Mouse (Mus musculus): Measurements from ENCODE around the gene Vps37d.
"Not testable (repeated sequence)": the region's sequence is repeated elsewhere in the genome, so short reads cannot be mapped to it uniquely, and the experiment has no call there.

Vps37d gene

DNA sequence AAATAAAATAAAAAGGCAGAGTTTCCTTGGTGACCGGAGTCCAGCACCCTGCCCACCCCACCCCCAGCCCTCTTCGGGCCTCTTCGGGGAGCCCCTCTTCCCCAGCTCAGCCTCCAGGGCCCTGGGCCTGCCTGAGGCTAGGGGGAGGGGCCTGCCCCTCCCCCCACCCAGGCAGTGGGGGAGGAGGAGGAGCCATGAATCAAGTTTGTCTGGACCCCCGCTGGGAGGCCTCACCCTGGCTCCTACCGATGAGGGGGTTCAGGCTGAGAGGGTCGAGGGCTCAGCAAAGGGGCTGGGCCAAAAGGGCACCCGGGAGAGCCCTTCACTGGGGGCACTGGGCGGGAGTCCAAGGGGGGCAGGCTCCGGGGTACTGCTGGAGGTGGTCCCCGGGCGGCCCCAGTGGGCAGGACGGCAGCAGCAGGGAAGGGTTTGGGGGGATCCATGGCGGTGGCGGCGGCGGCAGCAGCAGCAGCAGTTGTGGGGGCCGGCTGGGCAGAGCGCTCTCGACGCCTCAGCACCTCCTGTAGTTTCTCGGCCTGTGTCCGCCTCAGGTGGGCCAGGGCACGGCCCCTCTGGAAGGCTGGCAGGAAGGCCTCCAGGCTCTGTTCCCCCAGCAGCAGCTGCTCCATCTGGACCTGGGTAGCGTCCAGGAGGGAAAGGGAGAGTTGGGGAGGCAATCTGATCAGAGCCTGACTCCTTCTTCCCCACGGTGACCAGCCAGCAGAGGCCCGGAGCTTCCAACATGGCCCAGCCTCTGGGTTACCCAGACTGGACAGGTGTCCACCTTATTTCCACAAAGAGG, 4.5 kb downstream of the Vps37d start:
- DNase-seq: no peak

DNA sequence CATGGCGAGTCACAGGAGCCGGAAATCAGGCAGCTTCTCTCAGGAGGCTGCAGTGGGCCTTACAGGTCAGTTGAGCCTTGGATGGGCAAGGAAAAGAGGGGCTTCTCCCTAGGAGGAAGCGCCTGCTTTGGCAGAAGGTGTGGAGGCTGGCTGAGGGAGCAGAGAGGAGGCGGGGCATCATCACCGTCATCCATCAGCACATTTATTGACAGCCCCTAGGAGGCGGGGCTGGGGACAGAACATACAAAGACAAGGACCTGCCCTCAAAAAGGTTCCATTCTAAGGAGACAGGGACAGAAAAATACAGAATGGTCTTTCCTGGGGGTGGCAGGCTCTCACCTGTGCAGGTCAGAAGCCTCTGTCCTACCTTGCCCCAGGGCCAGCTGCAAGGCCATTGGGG, 5.3 kb downstream of the Vps37d start:
- no peak for DNase-seq

DNA sequence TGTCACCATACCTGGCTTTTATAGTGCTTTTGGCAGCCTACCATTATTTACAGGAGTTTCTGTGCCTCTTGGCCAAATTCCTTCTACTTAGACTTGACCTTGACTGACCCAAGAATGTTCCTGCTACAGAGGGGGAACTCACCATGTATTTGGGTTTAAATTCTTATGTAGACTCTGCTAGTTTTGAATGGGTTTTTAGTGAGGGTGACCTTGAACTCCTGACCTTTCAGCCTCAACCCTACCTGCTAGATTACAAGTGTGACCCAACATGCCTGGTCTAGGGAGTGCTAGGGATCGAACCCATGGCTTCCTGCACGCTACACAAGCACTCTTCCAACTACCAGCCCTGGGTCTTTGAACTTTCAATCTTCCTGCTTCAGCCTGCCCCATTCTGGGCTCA, 6.0 kb downstream of the Vps37d start:
- no peak for DNase-seq

DNA sequence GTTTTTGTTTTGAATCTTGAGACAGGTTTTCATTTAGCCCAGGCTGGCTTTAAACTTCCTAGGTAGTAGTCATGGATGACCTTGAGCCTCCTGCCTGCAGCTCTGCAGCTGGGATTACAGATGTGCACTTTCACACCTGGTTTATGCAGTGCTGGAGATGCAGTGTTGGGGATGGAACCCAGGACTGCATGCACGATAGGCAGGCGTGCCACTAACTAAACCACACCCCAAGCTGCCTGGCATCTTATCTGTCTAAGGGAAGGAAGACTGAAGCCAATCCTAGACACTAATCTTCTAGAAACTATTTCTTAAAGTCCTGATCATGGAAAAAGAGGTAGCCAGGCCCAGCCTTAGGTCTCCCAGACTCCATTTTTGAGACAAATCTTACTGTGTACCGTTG, 7.6 kb downstream of the Vps37d start:
- no peak for DNase-seq

DNA sequence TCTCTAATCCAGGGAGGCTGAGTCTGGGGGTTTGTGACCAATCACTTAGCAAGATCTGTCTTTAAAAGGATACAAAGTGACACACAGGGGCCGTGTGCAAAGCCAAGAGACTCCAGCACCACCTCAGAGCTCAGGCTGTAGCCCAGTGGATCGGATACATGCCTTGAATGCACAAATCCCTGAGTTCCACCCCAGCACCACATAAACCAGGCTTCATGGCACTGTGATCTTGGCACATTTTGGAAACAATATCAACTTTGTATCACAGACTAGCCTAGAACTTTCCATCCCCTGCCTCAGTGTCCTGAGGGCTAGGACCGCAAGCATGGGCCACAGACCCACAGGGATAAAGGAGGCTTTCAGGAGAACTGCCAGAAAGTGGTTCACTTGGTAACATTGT, 12.1 kb downstream of the Vps37d start:
- DNase-seq: no peak

DNA sequence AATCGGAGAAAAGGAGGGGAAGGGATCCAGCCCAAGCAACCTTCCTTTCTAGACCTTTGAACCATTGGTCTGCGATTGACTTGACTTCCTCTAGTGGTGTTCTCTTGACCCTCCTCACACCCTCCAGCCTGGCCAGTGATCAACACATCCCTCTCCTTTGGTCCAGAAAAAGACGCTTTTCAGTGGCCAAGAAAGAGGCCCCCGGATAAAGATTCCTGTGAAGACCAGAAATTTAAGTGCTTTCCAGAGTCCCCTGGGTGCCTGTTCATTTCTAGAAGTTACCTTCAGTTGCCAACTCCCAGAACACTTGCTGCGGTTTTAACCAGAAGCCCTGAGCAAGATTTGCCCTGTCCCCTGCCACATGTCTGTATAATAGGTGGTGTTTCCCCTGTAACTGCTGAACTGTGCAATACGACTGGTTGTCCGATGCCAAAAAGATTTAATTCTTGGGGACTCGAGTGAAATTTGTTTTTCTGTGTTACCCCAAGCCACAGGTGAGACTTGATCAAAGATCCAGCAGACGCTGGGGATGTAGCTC, 13.1 kb downstream of the Vps37d start, which contains the start of gene Bud23:
Gene Bud23 (minus strand): TSS at position 51 of the 538 bp plus-strand sequence.
- not testable (repeated sequence) for DNase-seq

DNA sequence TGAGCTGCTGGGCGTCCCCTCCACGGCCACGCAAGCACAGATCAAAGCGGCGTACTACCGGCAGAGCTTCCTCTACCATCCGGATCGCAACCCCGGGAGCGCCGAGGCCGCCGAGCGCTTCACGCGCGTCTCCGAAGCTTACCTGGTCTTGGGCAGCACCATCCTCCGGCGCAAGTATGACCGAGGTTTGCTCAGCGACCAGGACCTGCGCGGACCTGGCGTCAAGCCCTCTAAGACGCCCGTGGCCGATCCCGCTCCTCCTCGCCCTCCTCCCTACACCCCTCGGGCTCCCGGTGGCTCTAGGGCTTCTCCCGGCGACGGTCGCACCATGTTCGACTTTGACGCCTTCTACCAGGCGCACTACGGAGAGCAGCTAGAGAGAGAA, 13.7 kb downstream of the Vps37d start:
- DNase-seq: no peak

DNA sequence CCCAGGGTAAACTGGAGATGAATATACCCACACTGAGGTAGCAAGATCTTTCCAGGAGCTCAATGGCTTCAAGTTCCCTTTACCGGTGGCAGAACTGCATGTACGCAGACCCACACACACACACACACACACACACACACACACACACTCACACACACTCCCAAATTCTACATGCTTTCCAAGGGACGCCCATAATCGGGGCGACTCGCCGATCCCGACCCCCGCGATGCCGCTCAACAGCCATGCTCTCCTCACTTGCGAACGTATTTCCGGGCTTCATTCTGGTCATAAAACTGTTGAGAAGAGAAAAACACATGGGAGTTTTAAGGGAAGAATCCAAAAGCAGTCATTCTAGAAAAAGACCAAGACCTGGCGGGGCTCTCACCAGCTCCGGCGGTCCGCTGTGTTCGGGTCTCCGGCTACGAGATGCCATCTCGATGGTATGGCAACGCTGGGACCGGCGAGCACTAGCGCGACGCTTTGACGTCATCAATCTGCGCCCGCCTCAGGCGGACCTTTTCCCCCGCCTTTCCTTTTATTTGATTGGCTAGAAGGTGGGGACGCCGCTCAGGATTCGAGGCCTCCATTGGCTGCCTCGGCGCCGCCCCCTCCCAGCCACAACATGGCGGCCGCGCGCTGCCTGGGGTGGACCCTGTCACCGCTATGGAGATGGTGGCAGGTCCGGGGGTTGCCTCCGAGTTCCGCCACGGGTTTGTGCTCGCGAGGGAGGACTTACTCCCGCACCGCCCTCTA, 14.3 kb downstream of the Vps37d start, which contains the start of gene Dnajc30:
Gene Dnajc30 (plus strand): TSS at position 574 of the 753 bp plus-strand sequence.
- DNase-seq: peak; percentile 99

DNA sequence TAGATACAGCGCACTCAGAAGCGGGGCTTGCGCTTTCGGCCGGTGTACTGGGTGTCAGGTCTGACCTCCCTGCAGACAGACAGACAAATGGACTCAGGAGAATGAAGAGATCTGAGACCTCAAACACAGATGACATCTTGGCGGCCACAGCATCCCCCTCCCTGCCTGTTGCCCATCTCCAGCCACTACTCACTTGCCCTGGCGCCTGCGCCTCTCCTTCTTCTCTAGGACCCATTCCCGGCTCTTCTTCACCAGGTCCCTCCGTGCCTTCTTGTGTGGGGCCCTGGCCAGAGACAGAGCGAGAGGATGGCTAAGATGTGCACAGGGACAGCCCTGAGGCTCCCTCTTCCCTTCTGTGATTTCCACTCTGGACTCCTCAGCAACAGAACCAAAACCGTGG, 24.7 kb downstream of the Vps37d start:
- DNase-seq: no peak

DNA sequence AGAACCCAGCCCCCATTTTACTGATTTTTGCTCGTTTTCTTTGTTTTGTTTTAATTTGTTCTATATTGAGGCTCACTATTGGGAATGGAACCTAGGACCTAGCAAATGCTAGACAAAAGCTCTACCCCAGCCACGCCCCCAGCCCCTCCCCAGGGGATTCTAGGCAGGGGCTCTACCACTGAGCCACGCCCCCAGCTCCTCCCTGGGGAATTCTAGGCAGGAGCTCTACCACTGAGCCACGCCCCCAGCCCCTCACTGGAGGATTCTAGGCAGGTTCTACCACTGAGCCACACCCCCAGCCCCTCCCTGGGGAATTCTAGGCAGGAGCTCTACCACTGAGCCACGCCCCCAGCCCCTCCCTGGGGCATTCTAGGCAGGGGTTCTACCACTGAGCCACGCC, 28.8 kb downstream of the Vps37d start:
- not testable (repeated sequence) for DNase-seq

DNA sequence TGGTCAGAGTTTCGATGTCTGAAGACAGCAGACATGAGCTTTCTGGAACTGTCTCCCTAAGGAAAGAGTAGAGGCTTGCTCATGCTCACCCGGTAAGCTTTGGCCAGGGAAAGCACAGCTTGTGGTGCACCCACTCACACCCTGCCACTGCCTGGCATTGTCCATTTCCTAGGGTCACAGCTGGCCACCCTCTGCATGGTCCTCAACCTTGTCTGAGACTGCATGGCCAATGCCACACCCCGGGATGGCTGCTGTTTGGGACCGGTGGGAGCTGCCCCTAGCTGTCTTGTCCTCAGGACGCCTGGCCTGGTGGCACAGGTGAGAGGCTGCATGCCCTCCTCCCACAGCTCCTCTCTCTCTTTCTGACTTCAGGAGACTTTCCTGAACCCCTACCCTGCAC, 29.5 kb downstream of the Vps37d start:
- no peak for DNase-seq

DNA sequence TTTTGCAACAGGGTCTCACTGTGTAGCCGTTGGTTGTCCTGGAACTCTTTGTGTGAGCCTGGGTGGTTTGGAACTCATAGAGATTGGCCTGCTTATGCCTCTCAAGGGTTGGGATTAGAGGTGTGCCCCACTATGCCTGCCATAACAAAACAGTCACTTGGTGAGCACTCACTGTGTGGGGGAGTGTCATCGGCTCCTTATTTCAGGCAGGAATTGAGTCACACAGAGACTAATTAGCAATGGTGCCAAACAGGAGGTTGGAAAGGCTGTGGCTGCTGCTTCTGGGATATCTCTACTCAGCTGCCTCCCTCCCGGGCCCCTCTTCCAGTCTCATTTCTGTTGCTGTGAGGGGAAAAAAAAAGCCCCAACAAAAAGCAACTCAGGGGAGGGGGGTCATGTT, 33.5 kb downstream of the Vps37d start:
- no peak for DNase-seq

DNA sequence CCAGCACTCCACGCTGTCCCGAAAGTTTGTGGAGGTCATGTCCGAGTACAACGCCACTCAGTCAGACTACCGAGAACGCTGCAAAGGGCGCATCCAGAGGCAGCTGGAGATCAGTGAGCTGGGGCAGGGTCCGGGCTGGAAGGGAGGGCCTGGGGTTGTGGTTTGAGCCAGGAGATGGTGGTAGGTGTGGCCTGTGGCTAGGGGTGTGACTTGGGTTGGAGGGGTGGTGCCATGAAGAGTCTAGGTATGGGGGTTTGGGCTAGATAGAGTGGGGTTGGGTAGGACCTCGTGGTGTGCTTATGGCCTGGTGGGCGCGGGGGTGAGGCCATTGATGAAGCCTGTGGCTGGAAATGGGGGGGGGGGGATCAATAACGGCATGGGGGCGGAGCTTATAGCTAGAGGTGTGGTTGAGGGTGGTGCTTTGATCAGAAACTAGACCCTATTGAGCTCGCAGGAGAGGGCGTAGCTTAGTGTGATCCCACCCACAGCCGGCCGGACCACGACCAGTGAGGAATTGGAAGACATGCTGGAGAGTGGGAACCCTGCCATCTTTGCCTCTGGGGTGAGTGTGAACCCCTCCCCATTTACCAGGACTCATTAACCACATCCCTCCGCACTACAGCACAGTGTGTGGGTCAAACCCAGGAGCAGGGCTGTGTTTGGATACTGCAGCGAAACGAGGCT, 35.8 kb downstream of the Vps37d start:
- no peak for DNase-seq

DNA sequence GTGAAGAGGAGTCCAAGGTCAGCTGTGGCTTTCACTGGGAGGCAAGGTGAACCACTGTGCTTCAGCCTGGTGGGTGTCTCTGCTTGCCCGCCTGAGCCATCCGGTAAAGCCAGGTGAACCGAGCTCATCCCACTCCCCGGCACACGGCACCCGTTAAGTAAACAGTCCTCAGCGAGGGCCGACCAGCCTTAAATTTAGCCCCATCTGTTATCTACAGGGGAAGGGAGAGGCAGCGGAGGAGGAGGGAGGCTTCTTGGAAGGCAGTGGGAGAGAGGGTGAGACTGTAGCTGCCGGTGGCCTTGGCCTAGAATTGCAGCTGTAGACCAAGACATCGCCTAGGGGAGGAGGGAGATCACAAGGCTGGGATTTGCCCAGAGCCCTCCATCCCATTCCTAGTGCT, 37.3 kb downstream of the Vps37d start:
- DNase-seq: no peak

DNA sequence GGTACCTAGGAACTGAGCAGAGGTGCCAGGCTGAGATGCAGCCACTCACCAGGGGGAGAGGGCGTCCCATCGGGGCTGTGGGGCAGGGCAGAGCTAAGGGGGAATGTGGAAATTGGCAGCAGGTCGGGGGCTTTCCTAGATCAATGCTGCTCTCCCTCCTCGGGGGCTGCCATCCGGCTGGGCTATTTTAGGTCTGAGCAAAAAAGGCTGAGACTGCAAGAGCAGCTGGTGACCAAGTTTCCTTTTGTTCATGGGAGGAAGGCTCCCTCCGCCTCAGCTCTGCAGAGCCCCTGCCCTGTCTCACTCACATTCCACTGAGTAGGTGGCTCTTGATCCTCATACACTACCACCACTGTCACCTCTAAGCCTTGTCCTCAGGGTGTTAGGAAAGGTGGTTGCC, 38.0 kb downstream of the Vps37d start:
- DNase-seq: no peak

DNA sequence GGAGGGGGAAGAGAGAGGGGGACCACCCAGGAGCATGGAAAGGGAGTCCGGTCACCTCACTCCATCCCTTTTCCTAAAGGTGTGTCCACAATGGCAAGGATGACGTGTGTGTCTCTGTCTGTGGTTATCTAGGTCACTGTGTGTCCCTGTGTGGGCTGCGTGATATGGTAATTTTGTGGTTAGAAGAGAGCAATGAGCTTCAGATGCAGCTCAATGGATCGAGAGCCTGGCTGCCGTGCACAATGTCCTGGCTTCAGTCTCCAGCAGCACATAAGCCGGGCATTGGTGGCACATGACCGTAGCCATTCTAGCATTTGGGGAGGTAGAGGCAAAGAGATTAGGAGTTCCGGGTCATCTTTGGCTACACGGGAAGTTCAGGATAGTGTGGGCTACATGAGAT, 38.5 kb downstream of the Vps37d start:
- DNase-seq: no peak

DNA sequence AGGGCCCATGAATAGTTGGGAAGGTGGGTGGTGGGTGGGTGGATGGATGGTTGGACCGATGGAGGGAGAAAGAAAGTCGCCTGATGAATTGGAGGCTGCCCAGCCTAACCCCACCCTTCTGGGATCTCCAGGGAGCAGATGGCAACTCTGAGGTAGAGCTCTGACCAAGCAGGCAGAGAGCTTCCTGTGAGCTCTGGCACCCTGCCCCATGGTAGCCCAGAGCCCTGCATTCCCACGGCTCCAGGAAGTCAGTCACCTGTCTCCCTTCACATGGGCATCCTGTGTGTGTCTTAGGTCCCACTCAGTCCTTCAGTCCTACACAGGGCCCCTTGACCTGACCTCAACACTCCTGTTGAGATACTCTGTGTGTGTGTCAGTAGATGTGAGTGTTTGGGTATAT, 40.1 kb downstream of the Vps37d start:
- no peak for DNase-seq

DNA sequence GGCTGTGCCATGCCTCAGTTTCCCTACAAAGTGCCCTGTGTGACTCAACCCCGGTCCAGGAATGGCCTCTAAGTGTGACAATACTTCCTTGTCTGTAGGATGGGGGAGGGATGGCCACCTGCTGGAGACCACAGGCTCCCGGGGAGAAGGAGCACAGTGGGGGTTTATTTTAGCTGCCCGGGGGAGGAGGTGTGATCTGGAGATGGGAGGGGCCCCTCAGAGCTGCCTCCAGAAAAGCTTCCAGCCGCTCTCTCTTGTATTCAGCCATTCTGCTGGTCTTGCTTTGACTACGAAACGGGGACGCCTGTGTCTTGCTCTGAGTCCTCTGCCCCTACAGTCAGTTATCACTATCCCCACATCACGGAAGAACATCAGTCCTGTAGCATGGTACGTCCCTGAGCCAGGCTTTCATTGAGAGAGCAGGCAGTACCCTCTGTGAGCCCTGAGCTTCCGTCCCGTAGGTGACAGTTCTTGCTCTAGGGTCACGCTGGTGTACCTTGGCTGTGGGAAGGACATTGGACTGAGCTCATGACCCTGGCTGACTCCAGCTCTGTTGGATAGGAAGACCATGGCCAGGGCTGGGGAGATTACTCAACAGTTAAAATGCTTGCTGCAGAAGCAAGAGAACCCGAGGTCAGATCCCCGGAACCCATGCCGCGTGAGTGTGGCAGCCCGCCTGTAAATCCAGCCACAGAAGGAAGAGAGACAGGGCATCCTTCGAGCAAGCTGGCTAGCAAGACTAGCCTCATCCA, 42.3 kb downstream of the Vps37d start:
- DNase-seq: no peak

DNA sequence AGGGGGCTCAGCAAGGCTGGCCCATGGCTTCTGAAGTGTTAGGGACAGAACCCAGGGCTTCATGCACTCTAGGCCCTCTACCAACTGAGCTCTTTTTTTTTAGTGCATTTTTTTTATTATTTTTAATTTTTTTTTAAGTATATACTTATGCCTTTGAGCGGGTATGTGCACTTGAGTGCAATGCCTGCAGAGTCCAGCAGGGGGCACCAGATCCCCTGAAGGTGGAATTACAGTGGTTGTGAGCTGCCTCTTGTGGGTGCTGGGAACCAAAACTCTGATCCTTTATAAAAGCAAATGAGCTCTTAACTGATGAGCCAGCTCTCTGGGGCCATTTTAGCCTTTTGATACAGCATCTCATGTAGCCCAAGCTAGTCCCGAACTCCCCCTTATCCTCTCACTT, 43.5 kb downstream of the Vps37d start:
- no peak for DNase-seq

DNA sequence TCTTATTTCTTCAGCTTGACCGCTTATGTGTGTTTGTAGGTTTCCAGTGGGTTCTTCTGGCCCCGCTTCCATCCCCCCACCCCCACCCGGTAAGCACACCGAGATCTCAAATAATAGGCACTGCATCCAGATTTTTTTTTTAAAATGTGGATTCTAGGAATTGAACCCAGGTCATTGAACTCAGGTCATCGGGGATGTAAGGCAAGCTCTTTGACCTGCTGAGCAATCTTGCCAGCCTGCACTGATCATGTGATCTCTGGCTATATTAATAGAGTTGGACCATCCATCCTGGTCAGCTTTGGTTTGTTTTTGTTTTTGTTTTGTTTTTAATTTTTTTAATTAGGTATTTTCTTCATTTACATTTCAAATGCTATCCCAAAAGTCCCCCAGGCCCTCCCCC, 45.5 kb downstream of the Vps37d start:
- DNase-seq: no peak

DNA sequence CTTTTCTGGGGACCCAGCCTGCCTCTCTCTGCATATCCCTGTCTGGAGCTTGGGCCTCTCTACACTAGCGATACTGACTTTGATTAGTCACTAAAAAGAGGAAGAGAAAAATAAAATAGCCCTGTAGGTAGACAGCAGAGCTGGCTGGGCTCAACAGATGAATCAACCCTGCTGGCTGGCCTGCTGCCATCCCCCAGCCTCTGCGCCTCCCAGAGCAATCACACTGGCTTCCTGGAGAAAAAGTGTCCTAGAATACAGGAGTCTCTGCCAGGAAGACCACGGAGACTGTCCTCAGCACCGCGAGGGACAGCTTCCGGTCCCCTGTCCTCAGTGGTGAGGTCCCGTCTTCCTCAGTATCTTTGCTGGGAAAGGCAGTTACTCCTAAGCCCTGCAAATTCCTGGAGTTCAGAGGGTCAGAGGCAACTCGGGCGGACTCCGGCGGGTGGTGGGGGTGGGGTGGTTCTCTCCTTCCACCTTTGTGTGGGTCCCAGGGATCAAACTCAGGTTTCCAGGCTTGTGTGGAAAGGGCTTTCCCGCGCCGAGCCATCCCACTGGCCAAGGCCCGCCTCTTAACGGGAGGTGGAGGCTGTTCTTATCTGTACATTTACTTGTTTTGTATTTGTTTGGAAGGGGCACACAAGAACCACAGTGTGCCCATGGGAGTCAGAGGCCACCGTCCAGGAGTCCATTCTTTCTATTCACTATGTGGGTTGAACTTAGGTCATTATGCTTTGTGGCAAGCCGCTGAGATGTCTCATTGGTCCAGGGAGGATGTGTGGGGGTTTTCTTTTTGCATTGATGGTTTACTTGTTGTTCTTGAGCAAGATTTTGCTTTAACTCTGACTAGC, 48.8 kb downstream of the Vps37d start:
- DNase-seq: no peak

DNA sequence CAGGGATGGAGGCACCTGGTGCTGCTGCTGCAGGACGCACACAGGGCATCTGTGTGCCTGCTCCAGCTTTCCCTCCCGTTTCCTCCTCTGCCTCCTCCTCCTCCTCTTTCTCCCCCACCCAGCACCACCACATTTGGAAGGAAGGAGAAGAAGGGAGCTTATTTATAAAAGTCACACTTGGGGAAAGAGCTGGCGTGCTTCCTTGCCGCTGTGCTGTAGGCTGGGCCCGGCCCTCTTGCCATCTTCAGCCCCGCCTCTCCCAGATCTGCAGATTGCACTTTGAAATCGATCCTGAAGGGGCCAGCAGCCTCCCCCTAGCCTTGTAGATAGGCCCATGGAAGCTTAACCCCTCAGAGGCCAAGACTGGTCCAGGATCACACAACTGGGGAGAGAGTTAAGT, 52.2 kb downstream of the Vps37d start:
- DNase-seq: no peak
